8 mouse cellular contexts compared by ENCODE assay signal in genomic region chr8:116927880-116928279, GRCm38 (mm10). TPM values are rescaled to one million over a fixed set of nuclear protein-coding genes. Genes with fewer than 3 reads are reported as not detected.
DNase-seq lines count a peak whose midpoint lies in the region; ATAC-seq and TF ChIP-seq lines count a peak whose summit lies in the region.

No protein-coding gene starts in this region.

- H3K4me1 ChIP-seq in heart, postnatal 0 days (ENCODE audit: control insufficient read depth, insufficient read depth), result no peaks in the 10 kb centered on the region
- no peaks in the 10 kb centered on the region for H3K4me1 ChIP-seq in liver, adult 2 months (ENCODE audit: control insufficient read depth, insufficient read depth, low read length)

- 79% methylated on average over 9 of the region's 9 CpGs for WGBS in heart, postnatal 0 days
- 90% methylated on average over 9 of the region's 9 CpGs for WGBS in liver, adult 2 months

- no peak overlapping the region for H3K27ac ChIP-seq in heart, postnatal 0 days (ENCODE audit: low read depth)
- no peak overlapping the region for H3K27ac ChIP-seq in liver, adult 2 months (replicated peaks; ENCODE audit: insufficient read depth, low read depth, low read length)

- H3K79me2 ChIP-seq in liver, adult 2 months (ENCODE audit: control insufficient read depth, insufficient read depth, low read length), result no peaks in the 10 kb centered on the region

- TF ChIP-seq POLR2A in brain, embryonic 14.5 days (IDR thresholded peaks at IDR 0.05; ENCODE audit: borderline replicate concordance, extremely low read depth, insufficient read depth, insufficient read length, poor library complexity, severe bottlenecking), result no peak
- TF ChIP-seq POLR2A in liver, adult 2 months (IDR thresholded peaks at IDR 0.05; ENCODE audit: extremely low read depth, insufficient read depth, low read length), result no peak

- DNase-seq in heart, postnatal 0 days (ENCODE audit: low spot score), result no peak
- DNase-seq in heart, adult 8-10 months (ENCODE audit: low spot score), result no peak
- peak; percentile 43 for DNase-seq in CD4-positive helper T cell, adult 2 months (ENCODE audit: low read depth, low spot score)
- no peak for DNase-seq in brain, embryonic 14.5 days (ENCODE audit: low read depth)
- no peak for DNase-seq in liver, adult 2 months (ENCODE audit: extremely low read depth, low read depth, low spot score)
- DNase-seq in spleen, adult 18-20 months, result peak; percentile 27 to 59
- DNase-seq in cerebellum, adult 11-12 months, result no peak

- no peaks in the 10 kb centered on the region for H3K9me3 ChIP-seq in heart, postnatal 0 days (replicated peaks; ENCODE audit: control insufficient read depth, low read length)

- H3K36me3 ChIP-seq in heart, postnatal 0 days (replicated peaks; ENCODE audit: control insufficient read depth, insufficient read depth, low read length), result peaks cover 53% of the 10 kb centered on the region
- H3K36me3 ChIP-seq in liver, adult 2 months (ENCODE audit: control insufficient read depth, insufficient read depth, low read length), result no peaks in the 10 kb centered on the region

- H3K4me3 ChIP-seq in heart, postnatal 0 days (ENCODE audit: low read depth, low read length), result no peak overlapping the region
- no peak overlapping the region for H3K4me3 ChIP-seq in liver, adult 2 months (ENCODE audit: insufficient read depth, low read depth, low read length)

- no peak for TF ChIP-seq EP300 in heart, postnatal 0 days (IDR thresholded peaks at IDR 0.05; ENCODE audit: low read depth)

- no peak overlapping the region for H3K9ac ChIP-seq in heart, postnatal 0 days (replicated peaks; ENCODE audit: low read depth, low read length)
- no peak overlapping the region for H3K9ac ChIP-seq in liver, adult 2 months (ENCODE audit: low read depth, low read length)

- 0 out of 2 replicates have a peak, but pooled peaks have one; percentile 27 for ATAC-seq in heart, postnatal 0 days (ENCODE audit: insufficient read depth, low read depth)
- ATAC-seq in inflammation-experienced regulatory T-cells, adult 6 months, result no peak

- TF ChIP-seq CTCF in heart, postnatal 0 days (IDR thresholded peaks at IDR 0.05; ENCODE audit: low read depth), result peak; percentile 55
- TF ChIP-seq CTCF in brain, embryonic 14.5 days (IDR thresholded peaks at IDR 0.05; ENCODE audit: borderline replicate concordance, extremely low read depth, insufficient read depth, insufficient read length), result peak; percentile 53; the same call in 1 of the 2 replicates
- TF ChIP-seq CTCF in liver, adult 2 months (IDR thresholded peaks at IDR 0.05; ENCODE audit: low read depth, low read length), result peak; percentile 78

- no peak overlapping the region for H3K4me2 ChIP-seq in heart, postnatal 0 days (ENCODE audit: low read depth, low read length)

- no peaks in the 10 kb centered on the region for H3K27me3 ChIP-seq in heart, postnatal 0 days (ENCODE audit: control insufficient read depth, insufficient read depth, low read length)
- no peaks in the 10 kb centered on the region for H3K27me3 ChIP-seq in liver, adult 2 months (ENCODE audit: control insufficient read depth, insufficient read depth, low read length)

RNA-seq across cellular contexts. Expression of gene Cenpn, which starts 6.3 kb away (rescaled TPM):
- total RNA-seq in heart, postnatal 0 days (2014; rRNA removed; ENCODE audit: low replicate concordance), result 4.4 and 19.2 TPM in 2 replicates
- polyA plus RNA-seq in heart, postnatal 0 days (2015; fragmentation: Nextera tagmentation; extraction: Ambion mirVana), result 9.4 and 10.1 TPM in 2 replicates
- under 1 TPM; 0.56 to 0.75 (median 0.63) TPM for total RNA-seq in heart, adult 8-10 months (2022)
- 12.0 and 20.0 TPM in 2 replicates for polyA plus RNA-seq in brain, embryonic 14.5 days (2012; rRNA removed)
- 0.74 and 1.3 TPM in 2 replicates for total RNA-seq in liver, adult 2 months (2014; rRNA removed)
- 0.44 and 0.72 TPM in 2 replicates for polyA plus RNA-seq in liver, adult 2 months (2012; rRNA removed)
- 10 to 100 TPM in 1 of 3 experiments, 1 to 10 TPM in 2; 3.3 to 22.4 (median 3.9) TPM for polyA plus RNA-seq in inflammation-experienced regulatory T-cells, adult 6 months (2017; shearing (Covaris generic))

RNA-seq across cellular contexts. Expression of gene Cmc2, which starts 6.6 kb away (rescaled TPM):
- 37.2 and 65.8 TPM in 2 replicates for total RNA-seq in heart, postnatal 0 days (2014; rRNA removed; ENCODE audit: low replicate concordance)
- 139 and 161 TPM in 2 replicates for polyA plus RNA-seq in heart, postnatal 0 days (2015; fragmentation: Nextera tagmentation; extraction: Ambion mirVana)
- total RNA-seq in heart, adult 8-10 months (2022), result 10 to 100 TPM; 65.4 to 79.4 (median 70.2) TPM
- polyA plus RNA-seq in brain, embryonic 14.5 days (2012; rRNA removed), result 13.2 and 13.5 TPM in 2 replicates
- total RNA-seq in liver, adult 2 months (2014; rRNA removed), result 9.3 and 10.9 TPM in 2 replicates
- 4.2 and 5.2 TPM in 2 replicates for polyA plus RNA-seq in liver, adult 2 months (2012; rRNA removed)
- polyA plus RNA-seq in inflammation-experienced regulatory T-cells, adult 6 months (2017; shearing (Covaris generic)), result 10 to 100 TPM; 23.1 to 79.6 (median 36.6) TPM

RNA-seq across cellular contexts. Expression of gene Atmin, which starts 15.3 kb away (rescaled TPM):
- 16.0 and 19.1 TPM in 2 replicates for total RNA-seq in heart, postnatal 0 days (2014; rRNA removed; ENCODE audit: low replicate concordance)
- 6.0 and 7.0 TPM in 2 replicates for polyA plus RNA-seq in heart, postnatal 0 days (2015; fragmentation: Nextera tagmentation; extraction: Ambion mirVana)
- total RNA-seq in heart, adult 8-10 months (2022), result 10 to 100 TPM; 15.9 to 18.0 (median 17.4) TPM
- 24.3 and 32.6 TPM in 2 replicates for polyA plus RNA-seq in brain, embryonic 14.5 days (2012; rRNA removed)
- total RNA-seq in liver, adult 2 months (2014; rRNA removed), result 2.9 and 3.7 TPM in 2 replicates
- polyA plus RNA-seq in liver, adult 2 months (2012; rRNA removed), result 3.9 and 4.1 TPM in 2 replicates
- polyA plus RNA-seq in inflammation-experienced regulatory T-cells, adult 6 months (2017; shearing (Covaris generic)), result 1 to 10 TPM; 7.5 to 9.0 (median 7.7) TPM

RNA-seq across cellular contexts. Expression of gene 1700030J22Rik, which starts 50.9 kb away (rescaled TPM):
- total RNA-seq in heart, postnatal 0 days (2014; rRNA removed; ENCODE audit: low replicate concordance), result 2.7 TPM in 1 of 2 replicates, not detected in the other
- 0.26 and 0.33 TPM in 2 replicates for polyA plus RNA-seq in heart, postnatal 0 days (2015; fragmentation: Nextera tagmentation; extraction: Ambion mirVana)
- total RNA-seq in heart, adult 8-10 months (2022), result under 1 TPM; 0.35 to 0.46 (median 0.39) TPM
- polyA plus RNA-seq in brain, embryonic 14.5 days (2012; rRNA removed), result 3.9 and 6.0 TPM in 2 replicates
- total RNA-seq in liver, adult 2 months (2014; rRNA removed), result 0.13 and 0.18 TPM in 2 replicates
- 0.15 and 0.20 TPM in 2 replicates for polyA plus RNA-seq in liver, adult 2 months (2012; rRNA removed)
- polyA plus RNA-seq in inflammation-experienced regulatory T-cells, adult 6 months (2017; shearing (Covaris generic)), result under 1 TPM in 1 of 3 experiments, not detected in 2; 0.25 TPM

Comparison
In these comparisons a context has a peak if more than half of its experiments do, and no peak if none do; other contexts are left out.
1. DNase-seq: peak in CD4-positive helper T cell, adult 2 months (single experiment) and spleen, adult 18-20 months (2 of 2); none in heart, postnatal 0 days (single experiment), heart, adult 8-10 months (single experiment), brain, embryonic 14.5 days (single experiment), liver, adult 2 months (single experiment) and cerebellum, adult 11-12 months (single experiment).
2. Peak in every context shown above with its lines, with median percentiles within 50 percentile points of each other: CTCF ChIP-seq.